Mouse (Mus musculus): ENCODE data around the gene Trio.

DNA sequence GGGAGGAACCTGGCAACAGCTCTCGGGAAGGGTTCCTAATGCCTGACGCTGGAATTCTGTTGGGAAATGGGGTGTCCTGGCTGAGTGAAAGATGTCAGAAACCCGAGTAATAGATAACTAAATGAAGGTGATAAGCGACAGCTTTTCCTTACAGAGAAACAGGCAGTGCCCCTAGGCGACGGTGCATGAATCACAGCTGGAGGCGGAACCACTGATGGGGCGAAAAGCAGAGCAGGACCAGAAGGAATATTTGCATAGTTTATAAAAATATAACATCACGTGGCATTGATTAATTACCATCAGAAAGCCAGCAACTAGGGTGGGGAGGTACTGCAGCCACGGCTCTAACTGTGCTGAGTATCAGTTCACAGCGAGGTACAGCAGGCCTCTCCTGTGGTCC lies 233.2 kb downstream of the Trio start:
- no peak for TF ChIP-seq CTCF (IDR thresholded peaks at IDR 0.05; ENCODE audit: low read depth, low read length)
- no peak for TF ChIP-seq GATA1 (IDR thresholded peaks at IDR 0.05; ENCODE audit: borderline replicate concordance, low read length)
- no peak for TF ChIP-seq TAL1 (conservative IDR thresholded peaks at IDR 0.05; ENCODE audit: low read depth, low read length)
- no peak for TF ChIP-seq GATA2 (IDR thresholded peaks at IDR 0.05; ENCODE audit: borderline replicate concordance, low read depth, low read length)

All from G1E (cell line).